Mouse (Mus musculus) telencephalon, adult 2 months (tissue): ENCODE results near the gene Med8.
A peak's percentile ranks its signal among the peaks of the same experiment; 100 is the strongest.

Experiments used
- DNase-seq: peaks from one replicate; pipeline ENCODE4 v3.0.0-alpha.2; 2011; ENCODE audit warnings: low read depth, low spot score

The Med8 gene

DNA sequence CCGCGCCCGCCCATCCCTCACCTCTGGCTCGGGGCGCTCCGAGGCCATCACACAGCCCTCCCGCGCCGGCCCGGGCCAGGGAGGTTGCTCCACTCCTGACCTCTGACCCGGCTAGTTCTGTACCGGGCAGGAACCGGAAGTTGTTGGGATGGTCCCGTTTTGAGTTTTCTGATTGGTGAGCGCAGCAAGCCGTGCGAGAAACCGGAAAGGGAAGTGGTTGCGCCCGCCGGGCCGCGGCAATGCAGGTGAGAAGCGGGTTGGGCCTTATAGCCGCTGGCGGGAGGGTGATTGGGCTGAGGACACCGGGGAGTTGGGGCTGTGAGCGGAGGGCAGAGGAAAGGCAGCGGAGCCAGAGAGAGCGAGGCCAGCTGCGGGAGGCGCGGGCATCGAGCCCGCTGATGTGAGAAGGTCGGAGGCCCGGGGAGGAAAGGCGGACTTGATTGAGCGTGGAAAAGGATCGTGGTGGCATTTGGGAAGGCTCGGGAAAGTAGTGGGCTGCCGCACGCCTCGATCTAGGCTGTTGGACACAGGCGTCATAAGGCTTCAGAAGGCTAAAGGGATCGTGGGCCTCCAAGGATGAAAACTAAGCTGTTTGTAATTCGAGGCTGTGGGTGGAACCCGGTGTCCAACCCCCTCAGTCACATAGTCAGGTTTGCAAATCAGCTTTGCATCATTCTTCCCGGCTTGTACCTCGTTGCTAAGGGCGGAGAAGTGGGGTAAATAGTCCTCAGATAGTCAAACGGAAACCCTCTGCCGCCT, at the start of gene Med8, which contains the start of gene Szt2:
TSS of gene Med8 (plus strand) at position 196 of the 759 bp plus-strand sequence.
TSS of gene Szt2 (minus strand) at position 132 of the 759 bp plus-strand sequence.
- DNase-seq, result peak; percentile 95

DNA sequence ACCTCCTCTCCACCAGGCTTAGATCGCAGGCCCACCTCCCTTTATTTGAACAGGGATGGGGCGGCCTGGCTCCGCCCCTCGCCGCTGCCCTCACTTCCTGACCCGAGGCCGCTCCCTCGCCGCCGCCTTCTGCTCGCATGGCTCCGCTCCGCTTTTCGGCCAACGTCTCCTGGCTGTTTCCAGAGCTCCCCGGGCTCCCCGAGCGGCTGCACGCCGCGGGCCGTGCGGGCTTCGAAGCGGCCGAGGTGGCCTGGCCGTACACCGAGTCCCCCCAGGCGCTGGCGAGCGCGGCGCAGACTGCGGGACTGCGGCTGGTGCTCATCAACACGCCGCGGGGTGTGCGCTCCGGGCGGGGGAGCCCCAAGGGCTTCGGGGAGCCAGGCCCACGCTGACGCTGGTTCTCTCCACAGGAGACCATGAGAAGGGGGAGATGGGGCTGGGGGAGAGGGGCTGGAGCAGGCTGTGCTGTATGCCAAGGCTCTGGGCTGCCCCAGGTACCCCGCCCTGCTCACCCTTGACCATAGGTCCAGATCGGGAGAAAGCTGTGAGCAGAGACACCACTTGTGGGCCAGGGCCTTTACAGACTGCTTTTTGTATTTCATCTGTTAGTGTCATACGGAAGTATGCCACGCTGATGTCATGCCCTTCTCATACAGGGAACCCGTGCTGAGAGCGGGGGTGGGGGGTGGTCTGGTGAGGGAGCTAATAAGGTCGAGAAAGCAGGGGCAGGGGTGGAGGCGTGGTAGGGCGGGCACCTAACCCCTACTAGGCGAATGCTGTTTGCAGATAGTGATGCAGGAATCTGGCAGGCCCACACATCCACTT, 49.0 kb upstream of the Med8 start:
- no peak for DNase-seq

- no peak for DNase-seq
Measured at GRCm38 (mm10) chr4:118361451-118361850, 47.7 kb upstream of the Med8 start.

DNA sequence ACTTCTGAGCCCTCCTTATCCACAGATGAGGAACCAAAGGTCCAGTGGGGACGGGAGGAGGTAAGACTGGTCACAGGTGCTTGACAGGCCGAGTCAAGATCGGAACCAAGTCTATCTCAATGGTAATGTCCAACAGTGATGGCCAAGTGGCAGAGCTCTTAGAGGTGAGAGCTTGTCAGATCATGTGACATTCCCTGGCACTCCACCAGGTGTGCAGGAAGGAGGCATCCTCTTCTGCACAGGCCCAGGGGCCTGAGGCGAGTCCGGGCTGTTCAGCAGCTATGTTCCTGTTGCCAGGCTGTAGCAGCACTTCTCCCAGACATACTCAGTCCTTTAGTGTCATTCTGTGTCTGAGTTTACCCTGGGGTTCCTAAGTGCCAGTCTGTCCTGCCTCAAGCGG, 46.3 kb upstream of the Med8 start:
- DNase-seq, result no peak

- DNase-seq, result no peak
Measured at GRCm38 (mm10) chr4:118363985-118364384, 45.2 kb upstream of the Med8 start.

DNA sequence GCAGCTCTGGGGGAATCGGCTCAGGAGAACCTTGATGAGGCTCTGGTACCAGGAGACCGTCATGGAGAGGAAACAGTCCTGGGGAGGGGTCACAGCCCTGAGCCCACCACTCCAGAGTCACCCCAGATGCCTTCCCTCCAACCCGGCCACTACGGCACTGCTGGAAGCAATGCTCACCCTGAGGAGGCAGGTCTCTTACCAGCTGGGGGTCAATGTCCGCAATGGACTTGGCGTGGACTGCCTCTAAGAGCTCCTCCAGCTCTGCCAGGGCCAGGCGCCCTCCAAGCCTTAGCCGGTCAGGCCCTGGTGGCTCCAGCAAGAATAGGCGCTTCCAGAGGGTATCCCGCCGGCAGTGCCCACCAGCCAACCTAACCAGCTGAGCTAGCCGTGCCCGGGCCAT, 44.5 kb upstream of the Med8 start:
- DNase-seq, result no peak

- DNase-seq, result no peak
Measured at GRCm38 (mm10) chr4:118365991-118366390, 43.1 kb upstream of the Med8 start.

- DNase-seq, result no peak
Measured at GRCm38 (mm10) chr4:118367551-118367950, 41.6 kb upstream of the Med8 start.

- DNase-seq, result no peak
Measured at GRCm38 (mm10) chr4:118368616-118369015, 40.5 kb upstream of the Med8 start.

DNA sequence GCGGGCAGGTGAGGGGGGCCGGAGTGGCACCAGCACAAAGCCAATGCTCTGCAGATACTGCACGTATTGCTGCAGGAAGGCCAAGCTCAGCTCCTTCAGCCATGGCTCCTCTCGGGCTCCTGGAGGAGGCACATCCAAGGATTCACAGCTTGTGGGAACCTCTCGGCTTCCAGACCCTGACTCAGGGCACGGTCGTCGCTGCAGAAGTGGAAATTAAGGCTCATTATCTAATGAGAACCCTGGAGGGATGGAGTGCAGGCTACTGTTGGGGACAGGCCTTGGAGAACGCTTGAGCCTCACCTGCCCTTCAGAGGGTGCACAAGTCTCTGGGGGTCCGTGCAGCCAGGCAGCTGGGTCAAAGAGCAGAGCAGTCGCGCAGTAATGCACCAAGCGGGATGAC, 37.3 kb upstream of the Med8 start:
- no peak for DNase-seq

DNA sequence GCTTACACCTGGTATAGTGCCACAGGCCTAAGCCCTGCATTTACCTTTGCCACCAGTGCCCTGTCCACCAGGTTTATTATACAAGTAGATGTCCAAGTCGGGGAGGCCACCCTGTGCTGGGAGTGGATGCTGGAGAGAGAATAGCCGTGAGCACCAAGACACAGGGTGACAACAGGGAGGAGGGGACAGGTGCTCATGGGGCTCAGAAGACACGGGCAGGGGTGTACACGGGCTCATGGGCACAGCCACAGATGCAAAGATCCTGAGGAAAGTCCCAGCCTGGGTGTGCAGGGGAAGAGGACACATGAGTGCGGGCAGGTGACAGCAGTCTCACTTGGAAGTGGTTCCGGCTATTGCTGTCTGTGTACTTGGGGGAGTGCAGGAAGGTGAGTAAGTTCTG, 33.1 kb upstream of the Med8 start:
- DNase-seq, result no peak

GRCm38 (mm10) chr4:118383271-118383670, 25.9 kb upstream of the Med8 start:
- no peak for DNase-seq

DNA sequence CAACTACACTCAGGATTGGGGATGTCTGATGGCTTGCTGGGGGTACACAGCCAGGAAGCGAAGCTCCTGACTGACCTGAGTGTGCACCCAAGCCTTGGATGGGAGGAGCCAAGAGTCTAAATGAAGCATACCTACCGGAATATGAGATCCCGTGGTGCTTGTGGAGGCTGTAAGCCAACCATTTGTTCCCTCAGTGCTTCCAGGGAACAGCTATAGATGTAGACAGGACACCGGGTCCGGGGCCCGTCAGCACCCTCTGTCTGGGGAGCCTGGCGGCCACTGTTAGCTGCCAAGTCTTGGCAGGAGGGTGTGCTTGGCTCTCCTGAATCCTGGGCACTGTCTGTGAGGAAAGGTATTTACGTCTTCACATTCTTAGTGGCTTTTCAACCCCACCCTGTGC, 21.8 kb upstream of the Med8 start:
- DNase-seq, result no peak

GRCm38 (mm10) chr4:118390146-118390545, 19.0 kb upstream of the Med8 start:
- no peak for DNase-seq

GRCm38 (mm10) chr4:118394505-118394904, 14.6 kb upstream of the Med8 start:
- DNase-seq, result no peak

GRCm38 (mm10) chr4:118395289-118395688, 13.8 kb upstream of the Med8 start:
- DNase-seq, result no peak

DNA sequence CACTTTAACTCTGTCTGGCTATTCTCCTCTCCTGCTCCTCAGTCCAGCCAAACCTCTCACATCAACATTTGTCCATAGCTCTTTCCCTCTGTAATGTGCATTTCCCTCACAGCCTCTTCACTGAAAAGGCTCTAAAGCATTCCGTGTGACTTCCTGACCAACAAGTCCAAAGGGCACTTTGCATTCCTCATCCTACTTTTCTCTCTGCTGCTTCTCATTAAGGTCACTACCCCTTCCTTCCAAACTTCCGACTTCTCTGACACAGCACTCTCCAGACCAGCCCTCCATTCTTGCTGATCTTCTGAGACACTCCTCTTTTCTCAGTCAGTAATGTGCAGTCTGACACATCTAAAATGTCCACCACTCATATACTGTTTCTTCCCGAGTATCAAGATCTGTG, 12.7 kb upstream of the Med8 start:
- DNase-seq, result no peak

DNA sequence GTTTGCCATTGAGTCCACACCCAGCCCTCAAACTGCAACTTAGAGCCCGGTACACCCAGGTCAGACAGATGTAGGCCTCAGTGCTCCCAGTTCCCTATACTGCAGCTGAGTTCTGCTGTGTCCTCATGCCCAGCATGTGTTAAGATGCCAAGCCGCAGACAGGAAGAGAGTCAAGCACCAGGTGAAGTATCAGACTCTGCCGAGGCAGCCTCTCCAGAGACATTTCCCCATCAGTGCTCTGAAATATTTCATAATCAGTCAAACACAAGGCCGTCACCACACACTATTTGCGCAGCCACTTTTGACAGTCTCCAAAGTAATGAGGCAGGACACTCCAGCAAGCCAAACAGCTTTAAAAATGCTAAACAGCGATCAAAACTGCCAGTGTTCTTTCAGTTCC, 10.7 kb upstream of the Med8 start:
- DNase-seq, result no peak

GRCm38 (mm10) chr4:118401421-118401820, 7.7 kb upstream of the Med8 start:
- DNase-seq, result no peak

GRCm38 (mm10) chr4:118401918-118402317, 7.2 kb upstream of the Med8 start:
- DNase-seq, result no peak

DNA sequence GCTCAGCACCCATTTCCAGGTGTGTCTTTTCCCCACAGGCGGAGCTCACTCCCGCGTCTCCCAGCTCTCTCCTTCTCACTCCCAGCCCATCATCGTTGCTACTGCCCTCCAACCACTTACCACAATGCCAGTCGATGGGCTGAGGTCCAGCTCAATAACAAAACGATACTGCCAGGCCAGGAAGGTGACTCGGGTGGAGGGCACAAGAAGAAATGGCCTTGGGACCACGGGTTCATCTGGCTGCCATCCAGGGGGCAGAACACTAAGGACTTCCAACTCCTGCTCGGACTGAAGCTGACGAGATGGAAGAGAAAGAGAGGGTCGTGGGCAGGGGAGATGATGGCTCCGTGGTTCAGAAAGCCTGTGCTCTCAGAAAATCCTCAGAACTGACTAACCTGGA, 6.4 kb upstream of the Med8 start:
- no peak for DNase-seq

DNA sequence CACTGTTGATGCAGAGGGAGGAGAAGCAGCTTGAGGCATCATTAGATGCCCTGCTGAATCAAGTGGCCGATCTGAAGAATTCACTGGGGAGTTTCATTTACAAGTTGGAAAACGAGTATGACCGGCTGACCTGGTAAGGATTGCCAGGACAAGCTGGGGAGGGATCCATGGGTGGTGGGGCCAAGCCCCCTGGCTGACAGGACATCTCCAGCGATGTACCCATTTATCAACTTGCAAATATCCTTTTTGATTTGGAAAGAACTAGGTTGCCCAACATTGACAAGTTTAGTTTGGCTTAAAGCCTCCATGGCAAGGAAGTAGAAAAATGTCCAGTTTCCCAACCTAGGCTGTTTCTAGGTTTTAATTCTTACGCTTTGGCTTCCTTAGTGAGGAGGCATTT, 1.7 kb downstream of the Med8 start:
- no peak for DNase-seq

DNA sequence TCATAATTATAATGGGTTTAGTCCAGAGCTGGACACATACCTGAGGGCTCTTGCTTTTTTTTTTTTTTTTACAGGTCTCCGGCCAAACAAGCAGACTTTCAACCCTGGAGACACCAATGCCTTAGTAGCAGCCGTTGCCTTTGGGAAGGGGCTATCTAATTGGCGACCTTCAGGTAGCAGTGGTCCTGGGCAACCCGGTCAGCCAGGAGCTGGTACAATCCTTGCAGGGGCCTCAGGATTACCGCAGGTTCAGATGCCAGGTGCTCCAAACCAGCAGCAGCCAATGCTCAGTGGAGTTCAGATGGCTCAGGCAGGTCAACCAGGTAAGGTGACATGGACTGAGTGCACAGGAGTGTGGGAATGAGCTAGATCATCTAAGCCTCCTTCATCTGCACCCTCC, 4.4 kb downstream of the Med8 start:
- DNase-seq, result no peak
